Mouse (Mus musculus): ENCODE results near the gene Prdm5.

Gene Prdm5

DNA sequence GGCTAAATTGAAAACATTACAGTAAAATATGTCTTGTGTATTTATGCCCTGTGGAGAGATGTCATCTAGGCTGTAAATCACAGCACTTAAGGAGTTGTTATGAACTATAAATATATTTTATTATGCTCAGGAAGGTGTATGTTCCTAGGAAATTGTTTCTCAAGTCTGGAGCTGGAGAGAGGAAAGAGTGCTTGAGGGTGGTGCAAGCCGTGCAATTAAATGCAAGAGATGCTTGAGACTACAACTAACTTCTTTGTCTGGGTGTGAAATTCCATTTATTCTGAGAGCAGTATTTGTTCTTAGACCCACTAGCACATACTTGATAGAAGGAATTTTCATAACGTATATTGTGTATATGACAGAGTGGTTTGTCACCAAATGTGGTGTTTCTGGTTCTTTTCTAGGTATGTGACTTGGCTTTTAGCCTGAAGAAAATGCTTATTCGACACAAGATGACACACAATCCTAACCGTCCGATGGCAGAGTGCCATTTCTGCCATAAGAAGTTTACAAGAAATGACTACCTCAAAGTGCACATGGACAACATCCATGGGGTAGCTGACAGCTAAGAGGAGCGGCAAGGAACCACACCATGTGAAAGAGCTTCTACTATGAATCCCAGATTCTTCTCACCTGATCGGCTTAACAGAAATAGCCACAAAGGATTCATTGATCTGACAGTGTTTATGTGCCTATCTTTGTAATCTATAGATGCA is 156.9 kb downstream of the Prdm5 start:
- DNase-seq: no peak

DNA sequence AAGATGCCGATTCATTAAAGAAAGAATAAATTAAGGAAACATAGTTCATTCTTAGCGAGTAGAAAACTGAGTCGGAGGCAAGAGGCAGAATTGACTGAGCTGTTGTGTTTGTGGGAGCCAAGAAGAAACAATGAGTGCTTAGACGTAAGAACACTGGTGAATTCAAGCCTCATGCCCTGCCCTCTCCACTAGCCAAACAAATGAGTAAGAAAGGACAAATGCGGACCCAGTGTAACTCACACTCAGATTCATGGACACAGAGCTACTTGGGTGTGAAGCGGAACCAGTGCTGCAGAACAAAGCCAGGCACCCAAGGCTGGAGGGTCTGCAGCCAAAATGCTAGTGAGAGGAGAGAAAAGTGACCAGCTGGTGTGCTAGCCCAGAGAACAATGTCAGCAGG is 171.7 kb downstream of the Prdm5 start:
- no peak for DNase-seq

GRCm38 (mm10) chr6:65952309-65952708 is 173.5 kb downstream of the Prdm5 start, which contains the start of gene 4930544G11Rik:
Gene 4930544G11Rik (plus strand): TSS chr6:65952609.
- no peak for DNase-seq

- peak; percentile 69 to 74 for DNase-seq
Observed at GRCm38 (mm10) chr6:65969386-65970111, 190.8 kb downstream of the Prdm5 start.

DNA sequence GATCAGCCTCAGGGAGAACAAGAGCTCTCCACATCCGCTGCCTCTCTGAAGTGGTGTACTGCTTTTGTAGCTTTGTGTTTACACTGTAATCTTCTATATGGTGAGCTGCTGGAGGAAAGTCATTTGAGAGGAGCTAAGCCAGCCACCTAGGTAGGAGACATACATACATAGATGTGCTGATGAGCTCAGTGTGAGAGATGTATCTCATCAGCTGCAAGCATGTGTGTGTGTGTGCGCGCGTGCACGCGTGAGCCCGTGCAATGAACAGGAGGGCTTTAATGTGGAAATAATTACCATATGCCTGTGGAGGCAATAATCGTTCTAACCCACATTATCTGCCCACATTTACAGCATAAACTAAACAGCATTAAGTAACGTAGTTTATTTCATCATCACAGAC is 191.6 kb downstream of the Prdm5 start:
- no peak for DNase-seq
